Mouse (Mus musculus): ENCODE measurements around the gene Ttc29. TPM values are rescaled to one million over a fixed set of nuclear protein-coding genes. Genes with fewer than 3 reads are reported as not detected.

Gene Ttc29
- polyA plus RNA-seq, 1 experiment from 2014 or later: 0.09 TPM

DNA sequence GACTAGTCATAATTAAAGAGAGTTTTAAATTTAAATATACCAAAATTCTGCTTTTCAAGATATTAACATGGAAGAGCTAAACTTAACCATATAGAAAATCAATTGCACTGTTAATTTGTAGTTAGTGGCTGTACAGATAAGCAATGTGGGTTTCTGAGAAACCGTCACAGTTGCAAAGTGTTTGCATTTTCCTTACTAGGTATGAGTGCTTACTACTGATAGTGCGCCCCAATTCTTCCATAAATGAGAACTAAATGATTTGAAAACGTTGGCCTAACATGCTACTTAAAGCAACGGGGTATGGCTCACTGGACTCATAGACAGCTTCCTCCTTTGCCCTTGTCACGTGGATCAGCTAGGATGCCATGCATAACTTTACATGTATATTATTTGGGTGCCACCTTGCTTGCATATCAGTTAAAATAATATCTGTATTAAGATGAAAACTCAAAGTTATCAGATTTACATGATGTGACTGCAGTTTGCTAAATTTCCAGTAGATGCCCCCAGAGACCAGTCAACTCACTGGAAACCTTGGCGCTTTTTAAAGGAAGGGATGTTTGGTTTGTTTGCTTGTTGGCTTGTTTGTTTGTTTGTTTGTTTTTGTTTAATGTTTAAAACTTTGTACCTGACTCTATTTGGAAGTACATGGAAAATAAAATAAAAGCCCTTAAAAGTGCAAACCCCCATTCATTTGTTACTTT is 25.0 kb downstream of the Ttc29 start:
- Histone ChIP-seq H3K4me2 (replicated peaks) (no peak overlapping the region), H3K27me3 (no peaks in the 10 kb centered on the region), H3K36me3 (no peaks in the 10 kb centered on the region), H3K27ac (no peak overlapping the region), H3K9me3 (no peaks in the 10 kb centered on the region), H3K4me3 (no peak overlapping the region), H3K9ac (no peak overlapping the region), H3K4me1 (no peaks in the 10 kb centered on the region; the same call in 1 of the 2 replicates)
- WGBS: 61% methylated on average over 6 of the region's 6 CpGs
- no peak for ATAC-seq (ENCODE audit: low FRiP score, low read depth)

DNA sequence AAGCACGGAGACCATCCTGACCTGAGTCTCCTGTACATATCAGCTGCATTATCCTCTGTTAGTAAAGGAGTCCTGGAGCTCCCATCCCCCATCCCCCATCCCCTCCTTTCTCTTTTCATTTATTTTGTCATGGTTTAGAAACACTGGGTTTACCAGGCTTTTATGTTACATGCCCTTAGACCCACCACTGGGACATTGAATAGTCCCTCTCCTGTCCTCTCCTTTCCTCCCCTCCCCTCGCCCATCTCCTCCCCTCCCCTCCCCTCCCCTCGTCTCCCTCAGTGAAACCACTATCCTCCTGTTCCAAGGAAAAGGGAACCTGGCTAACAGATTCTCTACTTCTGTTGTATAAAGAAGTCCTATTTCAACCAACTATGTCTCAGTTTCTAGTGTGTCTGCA is 38.0 kb downstream of the Ttc29 start:
- H3K4me2 ChIP-seq (replicated peaks): no peak overlapping the region
- no peaks in the 10 kb centered on the region for H3K4me1 ChIP-seq
- H3K4me3 ChIP-seq: no peak overlapping the region
- H3K27ac ChIP-seq: no peak overlapping the region
- no peak for ATAC-seq (ENCODE audit: low FRiP score, low read depth)
- WGBS: 54% methylated on average over 3 of the region's 3 CpGs
- H3K9ac ChIP-seq: no peak overlapping the region
- no peaks in the 10 kb centered on the region for H3K27me3 ChIP-seq
- no peaks in the 10 kb centered on the region for H3K36me3 ChIP-seq
- no peaks in the 10 kb centered on the region for H3K9me3 ChIP-seq

DNA sequence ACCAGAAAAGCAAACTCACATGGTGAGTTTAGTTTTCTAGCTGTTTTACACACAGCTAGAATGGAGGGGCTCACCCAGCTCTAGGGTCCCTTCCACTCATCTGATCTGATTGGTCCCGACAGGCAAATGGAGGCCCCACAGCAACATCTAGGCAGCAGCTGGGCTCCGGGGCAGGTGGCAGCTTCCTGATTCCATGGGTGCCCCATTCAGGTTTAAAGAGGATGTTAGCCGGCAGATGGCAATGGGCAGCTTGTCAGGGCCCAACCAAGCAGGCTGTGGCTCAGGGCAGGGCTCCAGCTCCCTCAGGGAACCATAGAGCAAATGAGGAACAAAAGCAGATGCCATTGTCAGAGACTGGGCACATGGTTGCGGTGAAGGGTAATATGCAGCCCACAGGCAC is 41.3 kb downstream of the Ttc29 start:
- H3K27ac ChIP-seq: no peak overlapping the region
- no peaks in the 10 kb centered on the region for H3K9me3 ChIP-seq
- WGBS: 85% methylated on average over 4 of the region's 4 CpGs
- no peaks in the 10 kb centered on the region for H3K36me3 ChIP-seq
- H3K4me1 ChIP-seq: no peaks in the 10 kb centered on the region
- H3K4me3 ChIP-seq: no peak overlapping the region
- ATAC-seq (ENCODE audit: low FRiP score, low read depth): no peak
- no peak overlapping the region for H3K4me2 ChIP-seq (replicated peaks)
- no peaks in the 10 kb centered on the region for H3K27me3 ChIP-seq
- H3K9ac ChIP-seq: no peak overlapping the region

DNA sequence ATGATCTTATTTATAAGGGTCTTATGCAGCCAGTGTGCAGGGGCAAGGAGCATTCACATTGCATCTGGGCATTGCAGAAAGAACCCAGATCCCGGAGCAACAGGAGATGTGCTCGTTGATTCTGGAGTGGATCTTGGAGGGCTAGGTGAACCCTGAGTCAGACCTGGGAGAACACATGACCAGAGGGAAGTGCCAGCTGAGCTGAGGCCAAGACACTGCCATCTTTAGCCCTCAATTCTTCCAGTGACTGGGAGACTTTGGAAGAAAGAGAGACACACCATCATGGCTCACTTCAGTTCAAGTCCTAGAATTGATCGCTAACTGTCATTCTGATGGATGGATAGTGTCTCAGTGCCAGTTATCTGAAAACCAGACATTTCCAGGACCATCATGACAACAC is 41.9 kb downstream of the Ttc29 start:
- Histone ChIP-seq H3K9ac (no peak overlapping the region), H3K4me3 (no peak overlapping the region), H3K36me3 (no peaks in the 10 kb centered on the region), H3K27me3 (no peaks in the 10 kb centered on the region), H3K4me2 (replicated peaks) (no peak overlapping the region), H3K9me3 (no peaks in the 10 kb centered on the region), H3K27ac (no peak overlapping the region), H3K4me1 (no peaks in the 10 kb centered on the region)
- ATAC-seq (ENCODE audit: low FRiP score, low read depth): no peak
- 92% methylated on average over 3 of the region's 3 CpGs for WGBS

DNA sequence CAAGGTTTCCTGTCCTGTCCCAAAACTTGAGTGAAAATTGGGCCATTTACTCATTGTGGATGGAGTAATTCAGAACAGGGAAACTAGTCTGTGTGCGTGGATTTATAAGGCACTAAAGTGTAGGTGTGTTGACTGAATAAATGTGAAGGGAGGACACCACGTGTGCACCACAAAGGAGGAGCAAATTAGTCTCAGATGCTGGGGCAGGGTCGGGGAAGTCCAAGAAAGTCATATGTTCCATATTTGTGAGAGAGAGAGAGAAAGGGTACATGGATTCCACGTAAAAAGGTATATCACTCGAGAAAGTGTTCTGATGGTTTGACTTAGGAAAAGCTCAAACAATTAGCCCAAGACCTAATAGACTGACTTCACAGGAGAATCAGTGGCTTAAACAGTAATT is 52.4 kb downstream of the Ttc29 start:
- Histone ChIP-seq H3K27ac (no peak overlapping the region), H3K27me3 (0 out of 2 replicates have a peak, but pooled peaks cover 5% of the 10 kb centered on the region), H3K9ac (no peak overlapping the region), H3K9me3 (no peaks in the 10 kb centered on the region), H3K36me3 (no peaks in the 10 kb centered on the region), H3K4me3 (no peak overlapping the region), H3K4me1 (peaks cover 14% of the 10 kb centered on the region), H3K4me2 (replicated peaks) (no peak overlapping the region)
- ATAC-seq (ENCODE audit: low FRiP score, low read depth): no peak
- WGBS: 21% methylated on average over 5 of the region's 5 CpGs

DNA sequence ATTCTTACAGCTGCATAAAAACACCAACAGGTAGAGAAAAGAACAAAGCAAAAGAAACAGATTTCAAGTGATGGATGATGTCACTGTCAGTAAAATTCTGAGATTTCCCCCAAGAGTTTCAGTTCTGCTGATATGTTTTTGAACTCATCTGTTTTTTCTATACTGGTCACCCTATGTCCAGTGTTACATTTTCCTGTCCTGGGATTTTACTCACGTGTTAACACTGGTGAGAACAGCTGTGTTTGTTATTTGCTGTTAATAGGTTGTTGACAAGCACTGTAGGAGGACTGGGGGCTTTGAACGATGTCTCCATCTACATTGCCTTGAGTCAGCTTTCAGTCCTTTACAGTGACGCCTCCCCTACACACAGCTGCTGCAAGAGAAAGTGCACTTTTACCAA is 53.1 kb downstream of the Ttc29 start:
- peaks cover 14% of the 10 kb centered on the region for H3K4me1 ChIP-seq
- no peaks in the 10 kb centered on the region for H3K36me3 ChIP-seq
- no peak overlapping the region for H3K4me2 ChIP-seq (replicated peaks)
- H3K9ac ChIP-seq: no peak overlapping the region
- H3K9me3 ChIP-seq: no peaks in the 10 kb centered on the region
- no peak overlapping the region for H3K4me3 ChIP-seq
- 18% methylated on average over 3 of the region's 3 CpGs for WGBS
- H3K27me3 ChIP-seq: 0 out of 2 replicates have a peak, but pooled peaks cover 5% of the 10 kb centered on the region
- ATAC-seq (ENCODE audit: low FRiP score, low read depth): no peak
- no peak overlapping the region for H3K27ac ChIP-seq

DNA sequence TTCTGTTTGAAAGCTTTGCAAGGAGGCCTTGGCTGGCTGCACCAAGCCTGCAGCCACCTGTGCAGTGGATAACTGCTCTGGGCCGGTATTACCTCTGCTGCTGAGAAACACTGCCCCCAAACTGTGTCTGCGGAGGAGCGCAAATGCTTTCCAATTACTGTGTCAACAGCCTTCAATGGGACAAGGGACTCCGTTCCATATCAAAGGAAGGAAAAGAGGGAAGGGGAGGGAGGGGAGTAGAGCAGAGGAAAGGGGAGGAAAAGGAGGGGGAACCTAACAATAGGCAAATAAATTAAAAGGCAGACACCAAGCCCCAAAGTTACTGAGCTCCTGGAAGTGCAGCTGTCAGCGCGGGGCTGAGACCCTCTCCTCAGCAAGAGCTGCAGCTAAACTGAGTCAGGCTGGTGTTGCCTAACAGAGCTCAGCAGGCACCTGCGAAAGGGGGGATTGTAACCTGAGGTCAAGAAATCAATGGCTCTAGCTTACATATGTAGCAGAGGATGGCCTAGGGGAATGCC is 54.9 kb downstream of the Ttc29 start:
- Histone ChIP-seq H3K9me3 (no peaks in the 10 kb centered on the region), H3K4me1 (peaks cover 21% of the 10 kb centered on the region), H3K9ac (no peak overlapping the region), H3K27me3 (0 out of 2 replicates have a peak, but pooled peaks cover 3% of the 10 kb centered on the region), H3K4me2 (replicated peaks) (no peak overlapping the region), H3K36me3 (no peaks in the 10 kb centered on the region), H3K4me3 (no peak overlapping the region), H3K27ac (no peak overlapping the region)
- no peak for ATAC-seq (ENCODE audit: low FRiP score, low read depth)
- 7% methylated on average over 7 of the region's 7 CpGs for WGBS

DNA sequence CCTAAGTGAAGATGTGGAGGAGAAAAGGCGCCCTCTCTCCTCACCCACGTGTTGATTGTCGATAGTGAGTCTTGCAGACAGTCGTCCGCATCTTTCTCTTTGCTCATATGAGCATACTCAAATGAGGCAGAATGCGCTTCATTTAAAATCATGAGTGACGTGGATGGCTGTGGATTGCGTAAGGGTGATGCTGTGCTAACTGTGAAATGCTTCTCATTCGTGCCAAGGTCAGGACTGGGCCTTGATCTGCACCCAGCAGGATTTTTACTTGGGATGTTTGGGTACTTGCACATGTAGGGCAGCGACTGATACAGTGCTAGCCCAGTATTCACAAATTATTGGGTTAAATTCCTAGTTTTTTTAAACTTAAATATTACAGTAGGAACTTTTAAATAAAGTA is 56.2 kb downstream of the Ttc29 start:
- 85% methylated on average over 10 of the region's 10 CpGs for WGBS
- no peaks in the 10 kb centered on the region for H3K9me3 ChIP-seq
- no peaks in the 10 kb centered on the region for H3K27me3 ChIP-seq
- H3K4me3 ChIP-seq: no peak overlapping the region
- no peak overlapping the region for H3K27ac ChIP-seq
- no peak for ATAC-seq (ENCODE audit: low FRiP score, low read depth)
- H3K36me3 ChIP-seq: no peaks in the 10 kb centered on the region
- H3K9ac ChIP-seq: no peak overlapping the region
- peaks cover 21% of the 10 kb centered on the region for H3K4me1 ChIP-seq
- H3K4me2 ChIP-seq (replicated peaks): no peak overlapping the region

DNA sequence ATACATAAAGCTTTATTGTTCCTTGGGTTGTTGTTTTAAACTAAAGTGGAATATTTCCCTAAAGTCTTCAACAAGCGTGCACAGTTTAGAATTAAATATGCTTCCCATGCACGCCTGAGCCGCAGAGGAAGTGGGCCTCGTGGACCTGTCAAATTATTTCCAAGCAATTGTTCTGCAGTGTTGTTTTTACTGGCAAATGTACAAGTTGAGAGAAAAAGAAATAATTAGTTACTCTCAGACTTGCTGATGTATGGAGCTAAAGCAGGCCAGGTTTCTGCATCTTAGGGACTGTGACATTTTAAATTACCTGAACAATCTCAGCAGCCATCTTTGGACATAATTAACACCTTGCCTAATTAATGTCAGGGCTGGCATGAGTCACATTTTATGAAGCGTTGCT is 58.3 kb downstream of the Ttc29 start:
- no peak overlapping the region for H3K9ac ChIP-seq
- no peak overlapping the region for H3K27ac ChIP-seq
- ATAC-seq (ENCODE audit: low FRiP score, low read depth): no peak
- peaks cover 20% of the 10 kb centered on the region for H3K4me1 ChIP-seq
- WGBS: 29% methylated on average over 5 of the region's 5 CpGs
- no peak overlapping the region for H3K4me2 ChIP-seq (replicated peaks)
- no peaks in the 10 kb centered on the region for H3K9me3 ChIP-seq
- no peaks in the 10 kb centered on the region for H3K27me3 ChIP-seq
- H3K36me3 ChIP-seq: no peaks in the 10 kb centered on the region
- no peak overlapping the region for H3K4me3 ChIP-seq

DNA sequence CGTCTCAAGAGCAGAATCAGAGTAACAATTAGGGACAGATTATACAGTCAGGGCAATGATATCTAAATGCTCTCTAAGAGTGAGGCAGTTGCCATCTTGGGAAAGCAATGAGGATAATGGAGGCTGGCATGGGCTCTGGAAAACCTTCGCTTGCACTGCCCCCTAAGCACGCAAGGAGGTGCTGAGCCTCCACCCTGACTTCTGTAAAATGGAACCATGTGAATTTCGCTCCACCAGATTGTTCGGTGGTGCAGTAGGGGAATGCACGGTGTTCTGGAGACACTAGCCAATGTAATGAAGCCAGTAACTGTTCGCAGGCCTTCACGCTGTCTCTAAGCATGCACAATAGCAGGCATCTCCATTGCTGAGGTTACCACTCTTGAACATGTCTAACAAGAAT is 63.0 kb downstream of the Ttc29 start:
- Histone ChIP-seq H3K9ac (no peak overlapping the region), H3K9me3 (no peaks in the 10 kb centered on the region), H3K27ac (no peak overlapping the region), H3K36me3 (no peaks in the 10 kb centered on the region), H3K4me1 (peaks cover 7% of the 10 kb centered on the region), H3K27me3 (no peaks in the 10 kb centered on the region), H3K4me3 (no peak overlapping the region), H3K4me2 (replicated peaks) (no peak overlapping the region)
- no peak for ATAC-seq (ENCODE audit: low FRiP score, low read depth)
- 88% methylated on average over 8 of the region's 8 CpGs for WGBS

DNA sequence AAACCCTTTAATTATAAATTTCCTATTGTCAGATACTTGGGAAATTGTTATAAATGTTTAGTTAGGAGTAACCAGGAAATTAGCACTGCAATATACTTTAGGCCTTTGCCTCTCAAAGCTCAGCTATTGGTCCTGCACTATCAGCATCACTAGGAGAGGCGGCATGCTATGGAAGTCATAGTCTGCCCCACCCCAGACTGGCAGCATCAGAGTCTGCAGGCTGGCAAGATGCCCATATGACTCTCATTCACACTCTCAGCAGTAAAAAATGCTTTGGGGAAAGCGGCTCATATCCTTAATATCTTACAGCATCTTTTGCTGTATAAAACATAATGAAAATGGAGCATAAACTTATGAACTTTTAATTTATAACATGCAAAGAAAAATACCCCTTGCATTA is 64.3 kb downstream of the Ttc29 start:
- Histone ChIP-seq H3K36me3 (no peaks in the 10 kb centered on the region), H3K27me3 (no peaks in the 10 kb centered on the region), H3K9me3 (no peaks in the 10 kb centered on the region), H3K4me3 (no peak overlapping the region), H3K27ac (no peak overlapping the region), H3K4me2 (replicated peaks) (no peak overlapping the region), H3K4me1 (no peaks in the 10 kb centered on the region), H3K9ac (no peak overlapping the region)
- WGBS: 68% methylated on average over 2 of the region's 2 CpGs
- no peak for ATAC-seq (ENCODE audit: low FRiP score, low read depth)

DNA sequence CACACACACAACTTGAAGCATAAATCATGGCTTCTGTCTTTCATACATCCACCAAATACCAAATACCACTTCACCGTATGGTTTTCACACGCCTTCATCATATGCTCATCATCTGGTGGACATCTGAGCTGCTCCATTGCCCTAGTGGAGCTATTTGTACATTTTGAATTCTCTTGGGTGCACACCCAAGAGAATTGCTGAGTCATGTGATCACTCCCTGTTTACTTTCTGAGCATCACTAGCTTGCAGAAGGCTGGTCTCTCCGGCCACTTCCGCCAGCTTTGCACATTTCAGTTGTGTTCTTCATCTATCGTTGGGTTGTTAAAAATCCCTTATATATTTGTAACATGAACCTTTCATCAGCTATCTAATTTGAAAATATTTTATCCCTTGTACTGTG is 65.5 kb downstream of the Ttc29 start:
- Histone ChIP-seq H3K27me3 (no peaks in the 10 kb centered on the region), H3K36me3 (no peaks in the 10 kb centered on the region), H3K9me3 (no peaks in the 10 kb centered on the region), H3K4me2 (replicated peaks) (no peak overlapping the region), H3K4me3 (no peak overlapping the region), H3K27ac (no peak overlapping the region), H3K4me1 (no peaks in the 10 kb centered on the region), H3K9ac (no peak overlapping the region)
- 86% methylated on average over 5 of the region's 5 CpGs for WGBS
- no peak for ATAC-seq (ENCODE audit: low FRiP score, low read depth)

DNA sequence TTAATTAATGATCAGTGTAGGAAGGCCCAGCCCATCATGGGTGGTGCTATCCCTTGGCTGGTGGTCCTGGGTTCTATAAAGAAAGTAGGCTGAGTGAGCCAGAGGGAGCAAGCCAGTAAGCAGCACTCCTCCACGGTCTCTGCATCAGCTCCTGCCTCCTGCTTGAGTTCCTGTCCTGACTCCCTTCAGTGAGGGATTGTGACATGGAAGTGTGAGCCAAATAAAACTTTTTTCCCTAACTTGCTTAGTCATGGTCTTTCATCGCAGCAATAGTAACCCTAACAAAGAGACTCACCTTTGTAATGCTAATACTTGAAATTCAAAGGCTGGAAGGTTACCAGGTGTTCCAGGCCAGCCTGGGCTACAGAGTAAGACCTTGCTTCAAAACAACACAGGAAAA is 71.7 kb downstream of the Ttc29 start:
- no peak overlapping the region for H3K27ac ChIP-seq
- ATAC-seq (ENCODE audit: low FRiP score, low read depth): no peak

More for the DNA sequence above, 71.7 kb downstream of the Ttc29 start:
- WGBS: 86% methylated on average over 2 of the region's 2 CpGs
- Histone ChIP-seq H3K4me3 (no peak overlapping the region), H3K36me3 (no peaks in the 10 kb centered on the region), H3K4me2 (replicated peaks) (no peak overlapping the region), H3K27me3 (no peaks in the 10 kb centered on the region), H3K4me1 (no peaks in the 10 kb centered on the region), H3K9ac (no peak overlapping the region), H3K9me3 (no peaks in the 10 kb centered on the region)

Data from limb, embryonic 13.5 days (tissue).